Mouse (Mus musculus): ENCODE measurements around the gene Gm20716. TPM values are rescaled to one million over a fixed set of nuclear protein-coding genes. Genes with fewer than 3 reads are reported as not detected.
A peak's percentile ranks its signal among the peaks of the same experiment; 100 is the strongest.

Gene Gm20716
- polyA plus RNA-seq, 1 experiment: 46.6 TPM

DNA sequence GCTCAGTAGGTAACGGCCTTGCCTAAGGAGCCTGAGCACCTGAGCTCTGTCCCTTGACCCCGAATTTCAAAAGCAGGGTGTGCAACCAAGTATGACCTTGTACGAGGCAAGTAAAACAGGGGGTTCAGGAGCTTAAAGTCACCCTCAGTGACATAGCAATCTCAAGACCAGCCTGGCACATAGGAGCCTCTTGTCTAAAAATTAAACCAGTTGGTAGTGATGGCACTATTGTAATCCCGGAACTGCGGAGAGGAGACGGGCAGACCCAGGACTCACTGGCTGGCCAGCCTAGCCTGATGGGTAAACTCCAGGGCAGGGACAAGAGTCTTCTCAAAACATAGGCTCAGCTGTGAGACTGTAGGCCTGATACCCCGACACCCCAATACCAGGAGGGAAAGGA, 74.5 kb downstream of the Gm20716 start:
- no peak overlapping the region for H3K27ac ChIP-seq (ENCODE audit: insufficient read depth, low read length)
- no peaks in the 10 kb centered on the region for H3K4me1 ChIP-seq (ENCODE audit: control insufficient read depth, insufficient read depth, low read length)
- TF ChIP-seq POLR2A (IDR thresholded peaks at IDR 0.05; ENCODE audit: low read depth, low read length) (no peak), CTCF (IDR thresholded peaks at IDR 0.05; ENCODE audit: borderline replicate concordance, insufficient read depth, low read length) (no peak)
- no peak overlapping the region for H3K4me3 ChIP-seq (ENCODE audit: insufficient read depth, low read length)

DNA sequence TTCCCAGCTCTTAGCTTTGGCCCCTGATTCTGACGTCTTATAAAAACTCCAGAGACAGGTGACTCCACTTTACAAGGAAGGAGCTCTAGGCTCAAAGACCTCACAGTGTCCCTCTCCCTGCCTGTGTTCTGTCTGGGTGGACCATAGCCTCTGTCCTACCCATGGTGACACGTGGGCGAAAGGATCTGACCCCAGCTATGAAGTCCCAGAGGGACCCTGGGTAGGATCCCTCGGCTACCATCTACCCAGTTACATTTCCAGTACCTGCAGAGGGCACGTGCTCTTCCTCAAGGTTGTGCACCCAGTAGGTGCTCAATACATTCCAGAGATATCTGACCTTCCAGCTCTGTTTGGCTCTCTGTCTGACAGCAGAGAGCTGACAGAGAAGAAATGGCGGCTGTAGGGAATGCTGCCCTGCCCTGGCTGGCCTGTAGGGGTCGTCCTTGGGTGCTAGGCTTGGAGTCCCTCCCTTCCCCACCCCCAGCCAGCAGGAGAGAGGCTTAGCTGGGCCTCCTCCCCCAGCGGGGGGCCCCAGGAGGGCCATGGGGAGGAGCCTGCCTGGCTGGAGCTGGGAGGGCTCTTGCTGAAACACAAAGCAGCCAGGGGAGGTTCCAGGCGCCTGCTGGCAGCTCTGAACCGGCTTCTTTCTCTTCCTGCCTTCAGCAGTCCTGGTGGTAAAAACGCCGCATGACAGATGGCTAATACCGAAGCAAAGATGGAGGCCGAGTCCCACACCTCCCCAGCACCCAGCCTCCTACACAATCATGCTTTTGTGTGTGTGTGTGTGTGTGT, 75.9 kb downstream of the Gm20716 start:
- Histone ChIP-seq H3K27ac (ENCODE audit: insufficient read depth, low read length) (no peak overlapping the region), H3K4me3 (ENCODE audit: insufficient read depth, low read length) (no peak overlapping the region), H3K4me1 (ENCODE audit: control insufficient read depth, insufficient read depth, low read length) (peaks cover 4% of the 10 kb centered on the region)
- TF ChIP-seq POLR2A (IDR thresholded peaks at IDR 0.05; ENCODE audit: low read depth, low read length): peak; percentile 41; the same call in 1 of the 2 replicates
- peak; percentile 46; the same call in 1 of the 2 replicates for TF ChIP-seq CTCF (IDR thresholded peaks at IDR 0.05; ENCODE audit: borderline replicate concordance, insufficient read depth, low read length)

DNA sequence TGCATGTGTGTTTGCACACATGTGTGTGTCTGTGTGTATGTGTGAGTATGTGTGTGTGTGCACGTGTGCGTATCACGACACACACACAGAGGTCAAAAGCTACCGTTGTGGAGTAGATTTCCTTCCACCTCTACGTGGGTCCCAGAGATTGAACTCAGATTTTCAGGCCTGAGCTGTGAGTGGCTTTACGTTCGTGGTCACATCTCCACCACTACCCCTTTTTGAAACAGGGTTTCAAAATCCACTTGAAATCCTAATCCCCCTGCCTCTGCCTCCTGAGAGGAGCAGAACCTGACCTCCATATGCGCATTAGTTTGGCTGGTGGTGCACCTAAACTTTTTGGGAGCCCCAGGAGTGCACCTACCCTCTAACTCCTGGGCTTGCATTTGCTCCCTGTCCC, 80.9 kb downstream of the Gm20716 start:
- no peak overlapping the region for H3K4me3 ChIP-seq (ENCODE audit: insufficient read depth, low read length)
- TF ChIP-seq POLR2A (IDR thresholded peaks at IDR 0.05; ENCODE audit: low read depth, low read length) (no peak), CTCF (IDR thresholded peaks at IDR 0.05; ENCODE audit: borderline replicate concordance, insufficient read depth, low read length) (no peak)
- H3K4me1 ChIP-seq (ENCODE audit: control insufficient read depth, insufficient read depth, low read length): peaks cover 4% of the 10 kb centered on the region
- H3K27ac ChIP-seq (ENCODE audit: insufficient read depth, low read length): no peak overlapping the region

DNA sequence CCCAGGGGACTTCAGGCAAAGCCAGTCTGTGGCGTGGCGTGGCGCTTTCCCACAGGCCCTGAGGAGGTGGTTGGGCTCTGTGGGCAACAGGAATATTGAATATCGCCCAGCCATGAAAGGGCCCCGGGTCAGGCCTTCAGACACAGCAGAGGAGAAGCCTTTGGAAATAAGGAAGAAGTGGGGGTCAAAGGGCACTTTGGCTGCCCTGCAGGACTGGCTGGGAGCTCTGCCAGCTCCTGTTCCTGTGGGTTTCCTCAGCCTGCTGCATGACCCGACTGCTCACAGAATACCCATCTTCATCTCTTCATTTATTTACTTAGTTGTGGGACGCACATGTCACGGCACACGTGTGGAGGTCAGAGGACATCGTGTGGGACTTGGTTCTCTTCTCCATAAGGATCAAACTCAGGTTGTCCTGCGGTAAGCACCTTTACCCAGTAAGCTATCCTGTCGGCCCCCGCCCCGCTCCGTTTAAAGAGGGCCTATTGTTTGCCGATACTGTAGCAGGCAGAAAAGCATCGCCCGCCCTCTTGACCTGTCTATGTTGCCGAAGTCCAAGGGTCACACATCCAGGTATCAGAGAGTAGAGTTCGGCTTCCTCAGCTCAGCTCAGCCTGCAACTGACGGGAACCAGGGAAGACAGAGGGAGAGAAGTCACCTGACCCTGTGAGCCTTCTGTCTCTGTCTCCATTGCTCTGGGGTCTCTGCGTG, 82.3 kb downstream of the Gm20716 start:
- TF ChIP-seq POLR2A (IDR thresholded peaks at IDR 0.05; ENCODE audit: low read depth, low read length): no peak
- no peak for TF ChIP-seq CTCF (IDR thresholded peaks at IDR 0.05; ENCODE audit: borderline replicate concordance, insufficient read depth, low read length)
- no peak overlapping the region for H3K27ac ChIP-seq (ENCODE audit: insufficient read depth, low read length)
- H3K4me1 ChIP-seq (ENCODE audit: control insufficient read depth, insufficient read depth, low read length): peaks cover 4% of the 10 kb centered on the region
- H3K4me3 ChIP-seq (ENCODE audit: insufficient read depth, low read length): no peak overlapping the region

DNA sequence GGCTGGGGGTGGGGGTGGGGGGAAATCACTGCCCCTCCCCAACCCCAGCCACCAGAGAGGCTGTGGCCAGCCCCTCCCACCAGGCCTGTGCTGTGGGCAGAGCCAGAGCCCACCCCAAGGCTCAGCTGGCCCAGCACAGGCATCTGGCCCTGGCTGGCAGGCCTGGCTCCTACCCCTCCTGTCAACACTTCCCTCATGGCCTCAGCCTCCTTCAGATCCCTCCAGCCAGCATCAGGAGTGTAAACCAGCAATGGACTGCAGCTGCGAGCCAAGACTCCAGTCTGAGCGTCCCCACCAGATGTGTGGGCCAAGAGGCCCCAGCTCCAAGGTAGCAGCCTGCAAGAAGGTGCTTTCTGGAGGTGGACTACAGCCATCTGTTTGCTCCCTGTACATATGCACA, 84.7 kb downstream of the Gm20716 start:
- TF ChIP-seq CTCF (IDR thresholded peaks at IDR 0.05; ENCODE audit: borderline replicate concordance, insufficient read depth, low read length) (no peak), POLR2A (IDR thresholded peaks at IDR 0.05; ENCODE audit: low read depth, low read length) (no peak)
- peaks cover 4% of the 10 kb centered on the region for H3K4me1 ChIP-seq (ENCODE audit: control insufficient read depth, insufficient read depth, low read length)
- H3K27ac ChIP-seq (ENCODE audit: insufficient read depth, low read length): no peak overlapping the region
- no peak overlapping the region for H3K4me3 ChIP-seq (ENCODE audit: insufficient read depth, low read length)

DNA sequence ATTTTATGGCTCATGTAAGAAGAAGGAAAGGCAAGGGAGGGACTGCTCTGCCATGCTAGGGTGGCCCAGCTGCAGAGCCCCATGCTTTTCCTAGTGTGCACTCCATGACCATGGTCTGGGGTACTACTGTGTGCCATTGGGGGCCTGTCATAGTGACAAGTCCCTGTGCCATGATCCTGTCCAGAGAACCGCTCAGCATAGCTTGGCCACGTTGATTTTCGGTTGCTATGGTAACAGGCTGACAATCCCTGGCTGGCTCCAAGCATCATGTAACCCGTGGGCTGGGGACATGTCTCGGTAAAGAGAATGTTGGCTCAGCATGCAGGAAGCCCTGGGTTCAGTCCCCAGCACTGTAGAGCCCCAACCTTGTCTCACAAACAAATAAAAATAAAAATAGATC, 86.4 kb downstream of the Gm20716 start:
- H3K4me3 ChIP-seq (ENCODE audit: insufficient read depth, low read length): no peak overlapping the region
- TF ChIP-seq POLR2A (IDR thresholded peaks at IDR 0.05; ENCODE audit: low read depth, low read length): no peak
- no peaks in the 10 kb centered on the region for H3K4me1 ChIP-seq (ENCODE audit: control insufficient read depth, insufficient read depth, low read length)
- no peak overlapping the region for H3K27ac ChIP-seq (ENCODE audit: insufficient read depth, low read length)

DNA sequence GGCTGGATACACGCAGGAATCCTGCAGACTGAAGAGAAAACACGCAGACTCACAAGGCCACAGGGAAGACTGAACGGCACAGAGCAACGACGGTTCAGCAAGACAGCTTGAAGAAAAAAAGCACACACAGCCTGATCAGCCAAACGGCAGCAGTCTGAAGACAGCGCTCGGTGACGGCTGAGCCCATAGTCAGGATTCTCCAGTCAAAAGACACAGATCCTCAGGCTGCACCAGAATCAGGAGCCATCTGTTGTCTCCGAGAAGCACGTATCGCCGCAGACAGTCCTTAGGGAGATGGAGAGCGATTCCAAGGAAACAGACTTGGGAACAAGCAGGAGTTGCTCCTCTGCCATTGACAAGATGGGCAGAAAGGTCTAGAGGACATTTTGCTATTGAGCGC, 93.0 kb downstream of the Gm20716 start:
- no peak overlapping the region for H3K27ac ChIP-seq (ENCODE audit: insufficient read depth, low read length)
- TF ChIP-seq POLR2A (IDR thresholded peaks at IDR 0.05; ENCODE audit: low read depth, low read length) (no peak), CTCF (IDR thresholded peaks at IDR 0.05; ENCODE audit: borderline replicate concordance, insufficient read depth, low read length) (no peak)
- no peak overlapping the region for H3K4me3 ChIP-seq (ENCODE audit: insufficient read depth, low read length)
- H3K4me1 ChIP-seq (ENCODE audit: control insufficient read depth, insufficient read depth, low read length): no peaks in the 10 kb centered on the region

Other genes starting within 250 kb of the Gm20716 start
- 2.8 and 4.3 TPM in 2 replicates for gene Ripor3, start 219.7 kb downstream of the Gm20716 start, polyA plus RNA-seq (2011; ENCODE audit: insufficient read length, low read depth, missing spikeins)
- 1.6 and 2.6 TPM in 2 replicates for gene Pard6b, start 149.4 kb downstream of the Gm20716 start, polyA plus RNA-seq (2011; ENCODE audit: insufficient read length, low read depth, missing spikeins)
- 50.8 and 80.9 TPM in 2 replicates for gene Adnp, start 23.3 kb downstream of the Gm20716 start, polyA plus RNA-seq (2011; ENCODE audit: insufficient read length, low read depth, missing spikeins)
- 45.4 and 53.9 TPM in 2 replicates for gene Dpm1, start 227 bp upstream of the Gm20716 start, polyA plus RNA-seq (2011; ENCODE audit: insufficient read length, low read depth, missing spikeins)
- gene Mocs3, start 258 bp upstream of the Gm20716 start, polyA plus RNA-seq (2011; ENCODE audit: insufficient read length, low read depth, missing spikeins): 5.9 and 6.1 TPM in 2 replicates
- 0.65 TPM in 1 of 2 replicates, not detected in the other for gene Kcng1, start 51.4 kb upstream of the Gm20716 start, polyA plus RNA-seq (2011; ENCODE audit: insufficient read length, low read depth, missing spikeins)

Data from embryonic fibroblast, embryonic 13.5 days (primary cell).